Comparison of ENCODE assay signal across 9 mouse cellular contexts in the genomic region with DNA sequence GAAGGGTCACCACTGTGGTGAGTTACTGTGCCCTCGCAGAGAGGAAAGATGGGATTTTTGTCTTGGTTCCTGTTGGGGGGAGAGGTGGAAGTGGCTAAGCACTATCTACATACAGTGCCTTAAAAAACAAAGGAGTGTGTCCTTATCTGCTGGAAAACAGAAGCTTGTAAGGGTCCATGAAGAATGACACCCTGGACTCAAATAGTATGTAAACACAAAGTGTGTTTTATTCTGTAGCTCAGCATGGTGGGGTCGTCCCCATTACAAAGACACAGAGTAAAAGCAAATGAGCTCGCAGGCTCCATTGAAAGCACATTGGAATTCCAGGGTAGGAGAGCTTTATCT. TPM values are rescaled to one million over a fixed set of nuclear protein-coding genes. Genes with fewer than 3 reads are reported as not detected.
A peak's percentile ranks its signal among the peaks of the same experiment; 100 is the strongest.
DNase-seq lines count a peak whose midpoint lies in the region; ATAC-seq lines count a peak whose summit lies in the region.
"Had no signal": no experiment of that assay in that cellular context is flagged by ENCODE, and none has a peak within 500 bp of the region (broad histone marks: within the 10 kb centered on the region; RNA-seq: fewer than 3 reads in every experiment).

No protein-coding gene starts in this region.

- no peak for ATAC-seq in kidney, embryonic 16.5 days (ENCODE audit: low FRiP score, low TSS enrichment)
- ATAC-seq in hindbrain, embryonic 15.5 days (ENCODE audit: low FRiP score, low read depth) = no peak
- ATAC-seq in midbrain, embryonic 15.5 days (replicated peaks) = no peak; the same call in none of the 2 replicates

- H3K27me3 ChIP-seq in kidney, embryonic 16.5 days (ENCODE audit: insufficient read depth, low read length) = no peaks in the 10 kb centered on the region
- H3K27me3 ChIP-seq in hindbrain, embryonic 15.5 days = no peaks in the 10 kb centered on the region
- no peaks in the 10 kb centered on the region for H3K27me3 ChIP-seq in midbrain, embryonic 15.5 days (replicated peaks)

- peak overlapping the region; percentile 85 for H3K9ac ChIP-seq in kidney, embryonic 16.5 days (replicated peaks; ENCODE audit: low read length)
- peak overlapping the region; percentile 79 for H3K9ac ChIP-seq in hindbrain, embryonic 15.5 days
- peak overlapping the region; percentile 82 for H3K9ac ChIP-seq in midbrain, embryonic 15.5 days

- WGBS in kidney, embryonic 16.5 days = 47% methylated on average over 3 of the region's 3 CpGs
- WGBS in hindbrain, embryonic 15.5 days = 35% methylated on average over 3 of the region's 3 CpGs
- 36% methylated on average over 3 of the region's 3 CpGs for WGBS in midbrain, embryonic 15.5 days

- no peak for DNase-seq in kidney, adult 18-20 months
- DNase-seq in c-Kit-positive CD71-positive TER-119-negative erythroid progenitor cells, embryonic 14.5 days (ENCODE audit: low read depth) = peak; percentile 27
- no peak for DNase-seq in adrenal gland, postnatal 14 days
- DNase-seq in layer of hippocampus, adult 9-11 months = no peak
- DNase-seq in cerebellum, adult 11 months = no peak
- DNase-seq: layer of hippocampus, postnatal 36 days had no signal

- H3K27ac ChIP-seq in kidney, embryonic 16.5 days (ENCODE audit: low read length) = peak overlapping the region; percentile 87; the same call in 1 of the 2 replicates
- H3K27ac ChIP-seq in hindbrain, embryonic 15.5 days (replicated peaks) = peak overlapping the region; percentile 91
- peak overlapping the region; percentile 89 for H3K27ac ChIP-seq in midbrain, embryonic 15.5 days

- H3K4me3 ChIP-seq in kidney, embryonic 16.5 days (ENCODE audit: low read length) = peak overlapping the region; percentile 77
- H3K4me3 ChIP-seq in hindbrain, embryonic 15.5 days = peak overlapping the region; percentile 76
- peak overlapping the region; percentile 84 for H3K4me3 ChIP-seq in midbrain, embryonic 15.5 days

- peaks cover 4% of the 10 kb centered on the region for H3K36me3 ChIP-seq in kidney, embryonic 16.5 days (ENCODE audit: insufficient read depth, low read length)
- H3K36me3 ChIP-seq in hindbrain, embryonic 15.5 days = no peaks in the 10 kb centered on the region
- no peaks in the 10 kb centered on the region for H3K36me3 ChIP-seq in midbrain, embryonic 15.5 days (replicated peaks)

- H3K9me3 ChIP-seq in kidney, embryonic 16.5 days (ENCODE audit: low read length) = no peaks in the 10 kb centered on the region
- H3K9me3 ChIP-seq in hindbrain, embryonic 15.5 days = no peaks in the 10 kb centered on the region
- H3K9me3 ChIP-seq in midbrain, embryonic 15.5 days = no peaks in the 10 kb centered on the region

- peak overlapping the region; percentile 70 for H3K4me2 ChIP-seq in kidney, embryonic 16.5 days (replicated peaks; ENCODE audit: low read depth, low read length)
- peak overlapping the region; percentile 68 for H3K4me2 ChIP-seq in hindbrain, embryonic 15.5 days
- peak overlapping the region; percentile 66 for H3K4me2 ChIP-seq in midbrain, embryonic 15.5 days

- H3K4me1 ChIP-seq in kidney, embryonic 16.5 days (ENCODE audit: insufficient read depth, low read length) = peaks cover 3% of the 10 kb centered on the region; the same call in 1 of the 2 replicates
- peaks cover 13% of the 10 kb centered on the region for H3K4me1 ChIP-seq in hindbrain, embryonic 15.5 days (replicated peaks)
- peaks cover 8% of the 10 kb centered on the region; the same call in 1 of the 2 replicates for H3K4me1 ChIP-seq in midbrain, embryonic 15.5 days

RNA-seq across cellular contexts. Expression of a gene that starts 0.8 kb away (rescaled TPM):
- polyA plus RNA-seq in kidney, embryonic 16.5 days (2015; fragmentation: Nextera tagmentation; extraction: Ambion mirVana) = 18.2 and 22.4 TPM in 2 replicates
- 17.8 and 18.0 TPM in 2 replicates for polyA plus RNA-seq in hindbrain, embryonic 15.5 days (2015; fragmentation: Nextera tagmentation; extraction: Ambion mirVana)
- polyA plus RNA-seq in midbrain, embryonic 15.5 days (2015; fragmentation: Nextera tagmentation; extraction: Ambion mirVana) = 20.4 and 21.6 TPM in 2 replicates
- 17.1 and 20.7 TPM in 2 replicates for total RNA-seq in adrenal gland, postnatal 14 days (2021)

RNA-seq across cellular contexts. Expression of a gene that starts 45.0 kb away (rescaled TPM):
- polyA plus RNA-seq in kidney, embryonic 16.5 days (2015; fragmentation: Nextera tagmentation; extraction: Ambion mirVana) = 349 and 353 TPM in 2 replicates
- 179 and 185 TPM in 2 replicates for polyA plus RNA-seq in hindbrain, embryonic 15.5 days (2015; fragmentation: Nextera tagmentation; extraction: Ambion mirVana)
- 154 and 167 TPM in 2 replicates for polyA plus RNA-seq in midbrain, embryonic 15.5 days (2015; fragmentation: Nextera tagmentation; extraction: Ambion mirVana)
- 205 and 214 TPM in 2 replicates for total RNA-seq in adrenal gland, postnatal 14 days (2021)

RNA-seq across cellular contexts. Expression of a gene that starts 45.3 kb away (rescaled TPM):
- 42.0 and 42.4 TPM in 2 replicates for polyA plus RNA-seq in kidney, embryonic 16.5 days (2015; fragmentation: Nextera tagmentation; extraction: Ambion mirVana)
- 11.1 and 12.6 TPM in 2 replicates for polyA plus RNA-seq in hindbrain, embryonic 15.5 days (2015; fragmentation: Nextera tagmentation; extraction: Ambion mirVana)
- 9.8 and 11.3 TPM in 2 replicates for polyA plus RNA-seq in midbrain, embryonic 15.5 days (2015; fragmentation: Nextera tagmentation; extraction: Ambion mirVana)
- 21.6 and 25.2 TPM in 2 replicates for total RNA-seq in adrenal gland, postnatal 14 days (2021)
